ENCODE assay signal across 9 mouse cellular contexts in the genomic region with DNA sequence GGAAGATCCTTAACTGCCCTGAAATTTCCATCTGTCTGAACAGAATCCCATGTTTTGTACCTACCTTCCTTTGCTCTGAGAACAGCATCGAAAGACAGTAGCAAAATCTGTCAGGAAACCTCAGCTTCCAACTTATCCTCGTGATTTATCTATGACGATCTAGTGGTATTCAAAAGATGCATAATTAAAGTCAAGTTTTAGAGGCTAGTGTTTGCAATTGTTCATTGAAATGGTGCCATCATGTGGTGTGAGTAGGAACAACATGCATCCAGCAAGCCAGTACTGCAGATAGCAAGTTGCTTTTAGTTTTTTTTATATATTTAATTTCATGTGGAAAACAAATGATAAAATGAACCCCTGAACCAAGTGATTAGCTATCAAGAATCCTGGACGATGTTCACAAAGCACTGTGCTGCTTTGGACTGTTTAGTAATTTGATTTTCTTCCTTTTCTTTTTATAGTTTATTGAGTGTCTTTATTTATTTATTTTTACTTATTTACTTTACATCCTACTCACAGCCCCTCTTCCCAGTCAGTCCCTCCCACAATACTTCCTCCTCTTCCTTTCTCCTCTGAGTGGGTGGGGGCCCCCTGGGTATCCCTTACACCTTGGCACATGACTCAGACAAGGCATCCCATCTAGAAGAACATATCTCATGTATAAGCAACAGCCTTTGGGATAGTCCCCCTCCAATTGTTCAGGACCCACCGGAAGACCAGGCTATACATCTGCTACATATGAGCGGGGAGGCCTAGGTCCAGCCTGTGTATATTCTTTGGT. TPM values are rescaled to one million over a fixed set of nuclear protein-coding genes. Genes with fewer than 3 reads are reported as not detected.
DNase-seq lines count a peak whose midpoint lies in the region; ATAC-seq and TF ChIP-seq lines count a peak whose summit lies in the region.
"Had no signal": no experiment of that assay in that cellular context is flagged by ENCODE, and none has a peak within 500 bp of the region (broad histone marks: within the 10 kb centered on the region; RNA-seq: fewer than 3 reads in every experiment).

No protein-coding gene starts in this region.

- no peaks in the 10 kb centered on the region for H3K9me3 ChIP-seq in forebrain, embryonic 15.5 days
- no peaks in the 10 kb centered on the region for H3K9me3 ChIP-seq in intestine, postnatal 0 days (ENCODE audit: control insufficient read depth)
- H3K9me3 ChIP-seq in midbrain, embryonic 16.5 days (replicated peaks; ENCODE audit: control insufficient read depth, low read length, poor library complexity, severe bottlenecking), result 0 out of 2 replicates have a peak, but pooled peaks cover 3% of the 10 kb centered on the region
- H3K9me3 ChIP-seq: embryonic facial prominence, embryonic 15.5 days had no signal

- no peak overlapping the region for H3K4me2 ChIP-seq in forebrain, embryonic 15.5 days (replicated peaks)
- H3K4me2 ChIP-seq in intestine, postnatal 0 days (replicated peaks; ENCODE audit: low read depth), result no peak overlapping the region
- no peak overlapping the region for H3K4me2 ChIP-seq in midbrain, embryonic 16.5 days (ENCODE audit: low read length)
- H3K4me2 ChIP-seq: embryonic facial prominence, embryonic 15.5 days had no signal

- peak; percentile 80 for TF ChIP-seq CTCF in intestine, postnatal 0 days (IDR thresholded peaks at IDR 0.05; ENCODE audit: low read depth)

- 34% methylated on average over 6 of the region's 6 CpGs for WGBS in forebrain, embryonic 15.5 days
- WGBS in intestine, postnatal 0 days, result 43% methylated on average over 6 of the region's 6 CpGs
- WGBS in midbrain, embryonic 16.5 days, result 36% methylated on average over 6 of the region's 6 CpGs

- H3K27me3 ChIP-seq in forebrain, embryonic 15.5 days, result no peaks in the 10 kb centered on the region
- no peaks in the 10 kb centered on the region for H3K27me3 ChIP-seq in intestine, postnatal 0 days (replicated peaks; ENCODE audit: control insufficient read depth, insufficient read depth, low read length)
- H3K27me3 ChIP-seq in midbrain, embryonic 16.5 days (ENCODE audit: control insufficient read depth, insufficient read depth, low read depth, low read length), result no peaks in the 10 kb centered on the region
- H3K27me3 ChIP-seq: embryonic facial prominence, embryonic 15.5 days had no signal

- H3K4me3 ChIP-seq in forebrain, embryonic 15.5 days, result no peak overlapping the region
- H3K4me3 ChIP-seq in intestine, postnatal 0 days (ENCODE audit: low read depth, low read length), result no peak overlapping the region
- H3K4me3 ChIP-seq in midbrain, embryonic 16.5 days (ENCODE audit: low read depth, low read length), result no peak overlapping the region
- H3K4me3 ChIP-seq: embryonic facial prominence, embryonic 15.5 days had no signal

- peak; percentile 74 for DNase-seq in testis, postnatal 10 days (ENCODE audit: low spot score)
- DNase-seq in testis, postnatal 14 days (ENCODE audit: low spot score), result no peak
- DNase-seq in c-Kit-positive CD71-positive TER-119-negative erythroid progenitor cells, embryonic 14.5 days (ENCODE audit: low read depth), result peak; percentile 25
- DNase-seq in left cerebral cortex, adult 8-10 months (ENCODE audit: low spot score in 2 of 2), result peak; percentile 20 to 29
- peak; percentile 7 to 29 for DNase-seq in thymus, postnatal 36 days

- H3K36me3 ChIP-seq in forebrain, embryonic 15.5 days, result no peaks in the 10 kb centered on the region
- H3K36me3 ChIP-seq in intestine, postnatal 0 days (ENCODE audit: control insufficient read depth, insufficient read depth), result no peaks in the 10 kb centered on the region
- no peaks in the 10 kb centered on the region for H3K36me3 ChIP-seq in midbrain, embryonic 16.5 days (ENCODE audit: control insufficient read depth, insufficient read depth, low read length)
- H3K36me3 ChIP-seq: embryonic facial prominence, embryonic 15.5 days had no signal

- no peak overlapping the region for H3K9ac ChIP-seq in forebrain, embryonic 15.5 days (replicated peaks)
- H3K9ac ChIP-seq in intestine, postnatal 0 days (ENCODE audit: low read depth, low read length), result no peak overlapping the region
- H3K9ac ChIP-seq in midbrain, embryonic 16.5 days (ENCODE audit: low read depth, low read length), result no peak overlapping the region
- H3K9ac ChIP-seq: embryonic facial prominence, embryonic 15.5 days had no signal

- peak; percentile 73 for ATAC-seq in forebrain, embryonic 15.5 days (replicated peaks)
- ATAC-seq in intestine, postnatal 0 days, result no peak
- peak; percentile 73 for ATAC-seq in midbrain, embryonic 16.5 days

- no peak overlapping the region for H3K27ac ChIP-seq in forebrain, embryonic 15.5 days (replicated peaks)
- no peak overlapping the region for H3K27ac ChIP-seq in intestine, postnatal 0 days (ENCODE audit: low read depth, low read length)
- H3K27ac ChIP-seq in midbrain, embryonic 16.5 days (ENCODE audit: low read length), result no peak overlapping the region
- H3K27ac ChIP-seq: embryonic facial prominence, embryonic 15.5 days had no signal

- no peaks in the 10 kb centered on the region for H3K4me1 ChIP-seq in forebrain, embryonic 15.5 days
- H3K4me1 ChIP-seq in intestine, postnatal 0 days (replicated peaks; ENCODE audit: control insufficient read depth, insufficient read depth, low read length), result no peaks in the 10 kb centered on the region
- no peaks in the 10 kb centered on the region for H3K4me1 ChIP-seq in midbrain, embryonic 16.5 days (ENCODE audit: control insufficient read depth, insufficient read depth, low read length)
- H3K4me1 ChIP-seq: embryonic facial prominence, embryonic 15.5 days had no signal

RNA-seq across cellular contexts. Expression of a gene that starts 24.6 kb away (rescaled TPM):
- polyA plus RNA-seq in forebrain, embryonic 15.5 days (2015; fragmentation: Nextera tagmentation; extraction: Ambion mirVana), result 103 and 110 TPM in 2 replicates
- polyA plus RNA-seq in intestine, postnatal 0 days (2015; fragmentation: Nextera tagmentation; extraction: Ambion mirVana), result 215 and 221 TPM in 2 replicates
- 10 to 100 TPM; 69.5 to 96.8 (median 80.7) TPM for total RNA-seq in left cerebral cortex, adult 8-10 months (2022)
- polyA plus RNA-seq in midbrain, embryonic 16.5 days (2015; fragmentation: Nextera tagmentation; extraction: Ambion mirVana), result 120 and 127 TPM in 2 replicates
